Mouse (Mus musculus) yolk sac, embryonic 10.5 days (tissue): Measurements from ENCODE around the gene Snai3.

ENCODE experiments used
- DNase-seq: peaks from one replicate; pipeline ENCODE4 v3.0.0-alpha.2; 2017; ENCODE audit warnings: low spot score

Snai3 gene

GRCm38 (mm10) chr8:122460524-122461472 is at the start of gene Snai3:
Gene Snai3 (minus strand): TSS chr8:122460733.
- DNase-seq, result peak; percentile 80

- peak; percentile 59 for DNase-seq
Observed at GRCm38 (mm10) chr8:122500856-122501255, 40.3 kb upstream of the Snai3 start.

GRCm38 (mm10) chr8:122497912-122498311 is 37.4 kb upstream of the Snai3 start:
- no peak for DNase-seq

- DNase-seq, result no peak
Observed at GRCm38 (mm10) chr8:122497016-122497734, 36.6 kb upstream of the Snai3 start.

GRCm38 (mm10) chr8:122488387-122488786 is 27.9 kb upstream of the Snai3 start:
- DNase-seq, result no peak

GRCm38 (mm10) chr8:122484831-122485230 is 24.3 kb upstream of the Snai3 start:
- DNase-seq, result no peak

GRCm38 (mm10) chr8:122483877-122484276 is 23.3 kb upstream of the Snai3 start:
- DNase-seq, result no peak

- DNase-seq, result no peak
Observed at GRCm38 (mm10) chr8:122482448-122482847, 21.9 kb upstream of the Snai3 start.

GRCm38 (mm10) chr8:122475580-122476320 is 15.2 kb upstream of the Snai3 start, which contains the start of the genes Rnf166 and Ctu2:
Gene Rnf166 (minus strand): TSS chr8:122476064.
Gene Ctu2 (plus strand): TSS chr8:122476143.
- DNase-seq, result peak; percentile 89

- no peak for DNase-seq
Observed at GRCm38 (mm10) chr8:122474951-122475560, 14.5 kb upstream of the Snai3 start.

- no peak for DNase-seq
Observed at GRCm38 (mm10) chr8:122473911-122474421, 13.4 kb upstream of the Snai3 start.

GRCm38 (mm10) chr8:122470691-122471090 is 10.2 kb upstream of the Snai3 start:
- DNase-seq, result no peak

GRCm38 (mm10) chr8:122469965-122470364 is 9.4 kb upstream of the Snai3 start:
- DNase-seq, result no peak

- peak; percentile 75 for DNase-seq
Observed at GRCm38 (mm10) chr8:122469407-122469806, 8.9 kb upstream of the Snai3 start.

- no peak for DNase-seq
Observed at GRCm38 (mm10) chr8:122467816-122468215, 7.3 kb upstream of the Snai3 start.

GRCm38 (mm10) chr8:122464985-122465384 is 4.5 kb upstream of the Snai3 start:
- no peak for DNase-seq

- peak; percentile 85 for DNase-seq
Observed at GRCm38 (mm10) chr8:122463651-122464640, 3.4 kb upstream of the Snai3 start.

GRCm38 (mm10) chr8:122462510-122462909 is 2.0 kb upstream of the Snai3 start:
- no peak for DNase-seq

GRCm38 (mm10) chr8:122461473-122462148 is 1.1 kb upstream of the Snai3 start:
- no peak for DNase-seq

GRCm38 (mm10) chr8:122459990-122460389 is 543 bp downstream of the Snai3 start:
- no peak for DNase-seq
